In genomic region chr19:21989857-21990256, GRCm38 (mm10) we compare ENCODE assay signal across 26 mouse cellular contexts.
"Had no signal": no experiment of that assay in that cellular context is flagged by ENCODE, and none has a peak within 500 bp of the region (broad histone marks: within the 10 kb centered on the region; RNA-seq: fewer than 3 reads in every experiment).

No protein-coding gene starts in this region.

- H3K27me3 ChIP-seq: heart, embryonic 13.5 days; heart, embryonic 15.5 days; hindbrain, embryonic 13.5 days; hindbrain, embryonic 15.5 days; kidney, embryonic 15.5 days; limb, embryonic 13.5 days; limb, embryonic 15.5 days; liver, embryonic 12.5 days had no signal

- H3K36me3 ChIP-seq: heart, embryonic 13.5 days; heart, embryonic 15.5 days; hindbrain, embryonic 13.5 days; hindbrain, embryonic 15.5 days; kidney, embryonic 15.5 days; limb, embryonic 13.5 days; limb, embryonic 15.5 days; liver, embryonic 12.5 days had no signal

- H3K4me2 ChIP-seq: heart, embryonic 11.5 days; heart, embryonic 13.5 days; heart, embryonic 15.5 days; hindbrain, embryonic 13.5 days; hindbrain, embryonic 15.5 days; kidney, embryonic 15.5 days; limb, embryonic 13.5 days; limb, embryonic 15.5 days; liver, embryonic 12.5 days had no signal

- H3K4me1 ChIP-seq: heart, embryonic 13.5 days; heart, embryonic 15.5 days; hindbrain, embryonic 13.5 days; hindbrain, embryonic 15.5 days; kidney, embryonic 15.5 days; limb, embryonic 13.5 days; liver, embryonic 12.5 days had no signal

- H3K9me3 ChIP-seq: heart, embryonic 15.5 days; hindbrain, embryonic 15.5 days; kidney, embryonic 15.5 days; limb, embryonic 13.5 days; limb, embryonic 15.5 days; liver, embryonic 12.5 days had no signal

- ATAC-seq: hindbrain, postnatal 0 days; intestine, embryonic 16.5 days; liver, embryonic 12.5 days had no signal

- H3K9ac ChIP-seq: heart, embryonic 13.5 days; heart, embryonic 15.5 days; hindbrain, embryonic 13.5 days; hindbrain, embryonic 15.5 days; kidney, embryonic 15.5 days; limb, embryonic 13.5 days; limb, embryonic 15.5 days; liver, embryonic 12.5 days; liver, embryonic 14.5 days had no signal

- H3K27ac ChIP-seq: heart, adult 2 months; heart, embryonic 13.5 days; heart, embryonic 15.5 days; hindbrain, embryonic 13.5 days; hindbrain, embryonic 15.5 days; hindbrain, postnatal 0 days; kidney, embryonic 15.5 days; kidney, postnatal 0 days; limb, embryonic 13.5 days; limb, embryonic 15.5 days; liver, embryonic 12.5 days; liver, embryonic 14.5 days had no signal

- DNase-seq: gastrocnemius, postnatal 14 days; gastrocnemius, postnatal 36 days; heart, adult 11 months; heart, adult 2 months; heart, postnatal 14 days; heart, postnatal 36 days; kidney, adult 11 months; kidney, adult 2 months; kidney, adult 9 months; kidney, postnatal 14 days; kidney, postnatal 36 days; layer of hippocampus, postnatal 36 days; left cerebral cortex, postnatal 4 days had no signal

- H3K4me3 ChIP-seq: heart, adult 2 months; heart, embryonic 13.5 days; heart, embryonic 15.5 days; hindbrain, embryonic 13.5 days; hindbrain, embryonic 15.5 days; kidney, embryonic 15.5 days; limb, embryonic 13.5 days; limb, embryonic 15.5 days; liver, embryonic 12.5 days had no signal
